Mouse (Mus musculus) stomach, postnatal 0 days (tissue): ENCODE results near the gene Fbxo42. TPM values are rescaled to one million over a fixed set of nuclear protein-coding genes. Genes with fewer than 3 reads are reported as not detected.

Experiments used
- ATAC-seq: fragments of 200-750 bp; cut with Nextera tagmentation; 2 replicates; pipeline ENCODE4 v1.8.0; 2017; ENCODE audit not compliant: low FRiP score, low TSS enrichment
- DNase-seq: peaks from one replicate; pipeline ENCODE4 v3.0.0-alpha.2; 2016; ENCODE audit warnings: low spot score
- H3K27ac ChIP-seq: fragments of 300-500 bp; sonication (generic); replicated peaks from 2 replicates; pipeline ENCODE4 v1.5.1; 2014; ENCODE audit warnings: mild to moderate bottlenecking, control low read depth
- H3K27me3 ChIP-seq: fragments of 300-500 bp; sonication (generic); 2 replicates; pipeline ENCODE4 v1.6.1; 2014; ENCODE audit warnings: low read length; ENCODE audit not compliant: control insufficient read depth, insufficient read depth
- H3K36me3 ChIP-seq: fragments of 300-500 bp; sonication (generic); 2 replicates; pipeline ENCODE4 v1.6.1; 2014; ENCODE audit warnings: low read length, mixed read lengths; ENCODE audit not compliant: control insufficient read depth, insufficient read depth
- H3K4me1 ChIP-seq: fragments of 300-500 bp; sonication (generic); replicated peaks from 2 replicates; pipeline ENCODE4 v1.6.1; 2014; ENCODE audit warnings: antibody characterized with exemption; ENCODE audit not compliant: control insufficient read depth, insufficient read depth
- H3K4me2 ChIP-seq: fragments of 300-500 bp; sonication (generic); replicated peaks from 2 replicates; pipeline ENCODE4 v1.6.1; 2014; ENCODE audit warnings: low read depth, mild to moderate bottlenecking, control low read depth, moderate library complexity
- H3K4me3 ChIP-seq: fragments of 300-500 bp; sonication (generic); 2 replicates; pipeline ENCODE4 v1.5.1; 2014; ENCODE audit warnings: low read depth, low read length, control low read depth
- H3K9ac ChIP-seq: fragments of 300-500 bp; sonication (generic); 2 replicates; pipeline ENCODE4 v1.6.1; 2014; ENCODE audit warnings: mild to moderate bottlenecking, low read length, control low read depth, mixed read lengths
- H3K9me3 ChIP-seq: fragments of 300-500 bp; sonication (generic); 2 replicates; pipeline ENCODE4 v1.6.1; 2016; ENCODE audit warnings: low read length; ENCODE audit not compliant: control insufficient read depth
- CTCF ChIP-seq: IDR thresholded peaks from 2 replicates; pipeline ENCODE4 v1.5.1; 2016; ENCODE audit warnings: antibody characterized with exemption, low read depth, mild to moderate bottlenecking, moderate library complexity
- EP300 ChIP-seq: optimal IDR thresholded peaks from 2 replicates; pipeline ENCODE3; 2016; ENCODE audit warnings: antibody characterized with exemption
- WGBS: fragments of 180-500 bp; shearing (Covaris S2); extraction: QIAGEN DNeasy Blood & Tissue Kit; methylation state at CpG from one replicate; pipeline ENCODE4 v1.1.7; 2014; 5-methylcytosine and 5-hydroxymethylcytosine counted together
- polyA plus RNA-seq: library from polyadenylated mRNA; unstranded; fragments of >200 nt; fragmentation: Nextera tagmentation; extraction: Ambion mirVana; gene quantifications from 2 replicates; pipeline ENCODE4 v1.2.1, GENCODE M21; 2015

Fbxo42 gene
- polyA plus RNA-seq, 1 experiment from 2014 or later, result 9.8 TPM

GRCm38 (mm10) chr4:141200906-141201305 lies 53.2 kb downstream of the Fbxo42 start:
- WGBS, result 53% methylated on average over 11 of the region's 11 CpGs
- H3K4me1 ChIP-seq, result no peaks in the 10 kb centered on the region
- 0 out of 2 replicates have a peak overlapping the region, but pooled peaks have one; percentile 13 for H3K27ac ChIP-seq
- no peak for DNase-seq
- no peak overlapping the region for H3K9ac ChIP-seq
- peaks cover 16% of the 10 kb centered on the region for H3K36me3 ChIP-seq
- TF ChIP-seq CTCF (peak; percentile 25; the same call in 1 of the 2 replicates), EP300 (no peak)
- no peak overlapping the region for H3K4me2 ChIP-seq
- no peak for ATAC-seq
- no peak overlapping the region for H3K4me3 ChIP-seq
- H3K9me3 ChIP-seq, result no peaks in the 10 kb centered on the region
- no peaks in the 10 kb centered on the region for H3K27me3 ChIP-seq

DNA sequence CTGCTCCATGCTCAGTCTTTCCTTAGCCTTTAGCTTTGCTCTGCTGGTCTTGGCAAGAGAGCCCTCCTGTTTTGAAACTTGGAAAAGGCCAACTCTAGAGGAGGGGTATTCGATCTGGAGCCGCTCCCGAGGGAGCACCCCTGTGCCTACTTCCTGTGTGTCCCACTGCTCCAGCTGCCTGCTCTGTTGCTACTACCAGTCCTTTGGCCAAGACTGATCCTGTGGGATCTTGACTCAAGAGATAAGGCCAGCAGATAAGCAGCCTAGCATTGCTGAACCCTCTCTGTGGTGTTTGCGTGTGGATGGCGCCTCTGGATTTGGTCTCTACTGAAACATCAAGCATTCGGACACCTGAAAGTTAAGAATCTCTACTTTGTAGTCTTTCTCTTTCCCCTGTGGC lies 54.5 kb downstream of the Fbxo42 start:
- H3K4me1 ChIP-seq, result no peaks in the 10 kb centered on the region
- TF ChIP-seq CTCF (no peak), EP300 (no peak)
- no peak overlapping the region for H3K9ac ChIP-seq
- H3K27ac ChIP-seq, result no peak overlapping the region
- WGBS, result 83% methylated on average over 6 of the region's 6 CpGs
- DNase-seq (no peak), ATAC-seq (no peak)
- H3K36me3 ChIP-seq, result peaks cover 8% of the 10 kb centered on the region; the same call in 1 of the 2 replicates
- H3K27me3 ChIP-seq, result no peaks in the 10 kb centered on the region
- H3K4me3 ChIP-seq, result no peak overlapping the region
- H3K9me3 ChIP-seq, result no peaks in the 10 kb centered on the region
- H3K4me2 ChIP-seq, result no peak overlapping the region

GRCm38 (mm10) chr4:141204580-141205061 lies 56.9 kb downstream of the Fbxo42 start:
- WGBS, result 54% methylated on average over 4 of the region's 4 CpGs
- no peaks in the 10 kb centered on the region for H3K4me1 ChIP-seq
- H3K4me3 ChIP-seq, result no peak overlapping the region
- no peaks in the 10 kb centered on the region for H3K27me3 ChIP-seq
- H3K4me2 ChIP-seq, result no peak overlapping the region
- no peaks in the 10 kb centered on the region for H3K9me3 ChIP-seq
- no peak overlapping the region for H3K9ac ChIP-seq
- TF ChIP-seq EP300 (no peak), CTCF (peak; percentile 59)
- H3K36me3 ChIP-seq, result 0 out of 2 replicates have a peak, but pooled peaks cover 6% of the 10 kb centered on the region
- no peak overlapping the region for H3K27ac ChIP-seq
- DNase-seq, result peak; percentile 54
- ATAC-seq, result peak; percentile 58; the same call in 1 of the 2 replicates

- H3K4me2 ChIP-seq, result no peak overlapping the region
- no peak overlapping the region for H3K4me3 ChIP-seq
- no peaks in the 10 kb centered on the region for H3K9me3 ChIP-seq
- no peaks in the 10 kb centered on the region for H3K36me3 ChIP-seq
- ATAC-seq (peak; percentile 27; the same call in 1 of the 2 replicates), DNase-seq (no peak)
- WGBS, result 86% methylated on average over 5 of the region's 5 CpGs
- no peaks in the 10 kb centered on the region for H3K4me1 ChIP-seq
- H3K9ac ChIP-seq, result no peak overlapping the region
- TF ChIP-seq EP300, result no peak
- TF ChIP-seq CTCF, result no peak
- no peaks in the 10 kb centered on the region for H3K27me3 ChIP-seq
- no peak overlapping the region for H3K27ac ChIP-seq
These were observed 59.4 kb downstream of the Fbxo42 start for GRCm38 (mm10) chr4:141207081-141207480.

- DNase-seq (no peak), ATAC-seq (peak; percentile 31)
- 0 out of 2 replicates have a peak overlapping the region, but pooled peaks have one; percentile 50 for H3K9ac ChIP-seq
- no peaks in the 10 kb centered on the region for H3K36me3 ChIP-seq
- H3K27me3 ChIP-seq, result no peaks in the 10 kb centered on the region
- H3K4me1 ChIP-seq, result no peaks in the 10 kb centered on the region
- H3K9me3 ChIP-seq, result no peaks in the 10 kb centered on the region
- peak overlapping the region; percentile 41 for H3K4me2 ChIP-seq
- peak overlapping the region; percentile 10; the same call in 1 of the 2 replicates for H3K4me3 ChIP-seq
- peak overlapping the region; percentile 84 for H3K27ac ChIP-seq
- WGBS, result 66% methylated on average over 14 of the region's 14 CpGs
- no peak for TF ChIP-seq CTCF
- no peak for TF ChIP-seq EP300
These were observed 63.0 kb downstream of the Fbxo42 start for GRCm38 (mm10) chr4:141210524-141211219.

- ATAC-seq (no peak), DNase-seq (no peak)
- Histone ChIP-seq H3K4me2 (no peak overlapping the region), H3K9me3 (no peaks in the 10 kb centered on the region), H3K4me3 (no peak overlapping the region), H3K4me1 (no peaks in the 10 kb centered on the region), H3K27me3 (no peaks in the 10 kb centered on the region), H3K9ac (no peak overlapping the region), H3K27ac (no peak overlapping the region), H3K36me3 (no peaks in the 10 kb centered on the region)
- 94% methylated on average over 4 of the region's 4 CpGs for WGBS
- TF ChIP-seq CTCF, result no peak
- TF ChIP-seq EP300, result no peak
These were observed 63.9 kb downstream of the Fbxo42 start for GRCm38 (mm10) chr4:141211646-141212045.
